Mouse (Mus musculus): ENCODE data around the gene Mall. TPM values are rescaled to one million over a fixed set of nuclear protein-coding genes. Genes with fewer than 3 reads are reported as not detected.

Gene Mall
- polyA plus RNA-seq, 1 experiment, result 8.1 TPM

DNA sequence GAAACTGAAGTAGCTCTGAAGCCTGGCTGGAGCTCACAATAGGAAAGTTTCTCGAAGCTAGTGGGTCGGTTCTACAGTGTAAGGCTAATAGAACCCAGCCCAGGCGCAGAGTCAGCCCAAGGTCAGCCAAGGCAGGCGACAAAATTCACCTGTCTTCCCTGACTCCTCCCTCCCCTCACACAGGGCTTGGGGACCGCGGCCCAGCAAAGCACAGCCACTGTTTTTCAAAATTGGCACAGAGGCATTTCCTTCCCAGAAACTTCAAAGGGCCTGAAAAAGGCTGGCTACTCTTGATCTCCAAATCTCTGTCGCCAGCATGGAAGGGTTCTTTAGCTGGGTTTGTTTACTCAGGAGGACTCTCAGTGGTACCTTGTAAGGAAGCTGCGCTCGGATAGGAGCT lies 74.3 kb downstream of the Mall start:
- H3K4me3 ChIP-seq (ENCODE audit: control insufficient read depth, insufficient read depth, low read length), result no peak overlapping the region
- H3K27me3 ChIP-seq (ENCODE audit: control insufficient read depth, insufficient read depth, low read length), result peaks cover 9% of the 10 kb centered on the region
- 14% methylated on average over 9 of the region's 9 CpGs for WGBS
- DNase-seq, result no peak
- no peak for TF ChIP-seq CTCF (IDR thresholded peaks at IDR 0.05; ENCODE audit: borderline replicate concordance, control insufficient read depth, extremely low read depth, insufficient read depth, low read length, poor library complexity)
- TF ChIP-seq POLR2A (IDR thresholded peaks at IDR 0.05; ENCODE audit: control insufficient read depth, extremely low read depth, insufficient read depth, low read length, poor library complexity), result no peak
- H3K4me1 ChIP-seq (replicated peaks; ENCODE audit: control insufficient read depth, insufficient read depth, low read length), result no peaks in the 10 kb centered on the region
- no peaks in the 10 kb centered on the region for H3K36me3 ChIP-seq (ENCODE audit: control insufficient read depth, insufficient read depth, low read length)
- no peak overlapping the region for H3K27ac ChIP-seq (ENCODE audit: control insufficient read depth, insufficient read depth, low read length)

GRCm38 (mm10) chr2:127654786-127655185 lies 74.9 kb downstream of the Mall start:
- 70% methylated on average over 3 of the region's 3 CpGs for WGBS
- no peak overlapping the region for H3K27ac ChIP-seq (ENCODE audit: control insufficient read depth, insufficient read depth, low read length)
- H3K4me3 ChIP-seq (ENCODE audit: control insufficient read depth, insufficient read depth, low read length), result no peak overlapping the region
- no peaks in the 10 kb centered on the region for H3K36me3 ChIP-seq (ENCODE audit: control insufficient read depth, insufficient read depth, low read length)
- H3K4me1 ChIP-seq (replicated peaks; ENCODE audit: control insufficient read depth, insufficient read depth, low read length), result no peaks in the 10 kb centered on the region
- DNase-seq, result no peak
- peaks cover 9% of the 10 kb centered on the region for H3K27me3 ChIP-seq (ENCODE audit: control insufficient read depth, insufficient read depth, low read length)
- no peak for TF ChIP-seq CTCF (IDR thresholded peaks at IDR 0.05; ENCODE audit: borderline replicate concordance, control insufficient read depth, extremely low read depth, insufficient read depth, low read length, poor library complexity)
- TF ChIP-seq POLR2A (IDR thresholded peaks at IDR 0.05; ENCODE audit: control insufficient read depth, extremely low read depth, insufficient read depth, low read length, poor library complexity), result no peak

Other genes starting within 250 kb of the Mall start
- 4.4 and 4.7 TPM in 2 replicates for gene Kcnip3, start 207.8 kb downstream of the Mall start, polyA plus RNA-seq (2012; rRNA removed)
- gene Prom2, start 188.5 kb downstream of the Mall start, polyA plus RNA-seq (2012; rRNA removed), result 4.8 and 5.5 TPM in 2 replicates
- gene Zfp661, start 142.8 kb downstream of the Mall start, polyA plus RNA-seq (2012; rRNA removed), result 2.3 and 3.2 TPM in 2 replicates
- 84.0 and 91.9 TPM in 2 replicates for gene Mrps5, start 142.7 kb downstream of the Mall start, polyA plus RNA-seq (2012; rRNA removed)
- gene Mal, start 73.2 kb downstream of the Mall start, polyA plus RNA-seq (2012; rRNA removed), result 0.37 and 1.2 TPM in 2 replicates
- 5.5 and 5.6 TPM in 2 replicates for gene Nphp1, start 59.0 kb upstream of the Mall start, polyA plus RNA-seq (2012; rRNA removed)
- 41.9 and 55.4 TPM in 2 replicates for gene Mtln, start 62.6 kb upstream of the Mall start, polyA plus RNA-seq (2012; rRNA removed)
- 9.9 and 10.6 TPM in 2 replicates for gene Bub1, start 101.9 kb upstream of the Mall start, polyA plus RNA-seq (2012; rRNA removed)
- 1.7 and 1.9 TPM in 2 replicates for gene Acoxl, start 108.9 kb upstream of the Mall start, polyA plus RNA-seq (2012; rRNA removed)